Mouse (Mus musculus): Measurements from ENCODE around the gene Nfya.

DNA sequence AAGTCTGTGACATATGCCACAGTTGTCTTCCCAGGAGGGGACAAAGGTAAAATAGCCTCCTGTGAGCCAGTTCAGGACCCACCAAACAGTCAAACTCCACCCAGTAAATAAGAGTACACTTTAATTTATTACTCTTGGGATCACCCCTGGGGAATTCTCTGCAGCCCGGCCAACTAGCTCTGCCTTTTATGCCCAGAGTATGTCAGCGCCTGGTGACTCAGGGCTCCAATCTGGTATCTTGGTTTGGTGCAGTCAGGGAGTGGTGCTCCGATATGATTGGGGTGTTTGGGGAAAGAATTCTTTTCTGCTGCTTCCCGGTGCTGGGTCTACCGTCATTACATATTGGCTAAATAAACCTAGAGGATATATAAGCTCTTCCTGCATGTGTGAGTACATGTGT is 42.9 kb downstream of the Nfya start:
- TF ChIP-seq GATA1 (IDR thresholded peaks at IDR 0.05; ENCODE audit: low read length) (no peak), TAL1 (IDR thresholded peaks at IDR 0.05; ENCODE audit: low read length) (no peak)
